Mouse (Mus musculus) cerebral cortex, adult 2 months (tissue): Measurements from ENCODE around the gene Eng.

Experiments
- WGBS: fragments of 180-500 bp; shearing (Covaris S2); methylation state at CpG from one replicate; pipeline ENCODE4 v1.1.7; 2018; 5-methylcytosine and 5-hydroxymethylcytosine counted together

Eng gene

DNA sequence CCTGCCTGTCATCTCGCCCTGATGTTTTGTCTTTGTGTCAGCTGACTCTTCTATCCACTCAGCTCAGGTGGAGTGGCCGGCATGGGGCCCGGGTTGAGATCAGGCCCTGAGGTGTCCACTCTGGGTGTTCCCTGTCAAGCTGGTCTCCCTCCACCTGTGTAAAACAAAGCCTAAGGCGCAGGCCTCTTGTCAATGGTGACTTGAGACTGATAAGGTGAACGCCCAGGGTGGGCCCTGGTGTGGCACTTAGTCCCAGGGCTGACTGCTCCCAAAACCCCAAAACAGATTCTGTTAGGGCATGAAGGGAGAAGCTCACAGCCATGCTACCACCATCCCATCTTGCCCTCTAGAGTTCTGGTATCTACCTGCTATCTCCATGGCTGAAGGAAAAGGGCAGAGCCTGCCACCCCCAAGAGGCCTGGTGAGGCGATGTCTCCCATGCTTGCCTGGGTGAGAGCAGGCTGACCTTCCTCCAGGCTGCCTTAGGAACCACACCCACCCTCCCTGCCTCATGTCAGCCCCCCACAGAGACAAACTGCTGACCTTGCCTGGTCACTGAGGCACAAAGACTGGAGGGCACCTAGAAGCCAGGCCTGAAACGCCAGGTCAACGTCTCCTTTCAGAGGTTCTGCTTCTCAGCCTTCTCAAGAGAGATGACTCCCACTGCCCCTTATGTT is 1.5 kb upstream of the Eng start:
- WGBS = 89% methylated on average over 8 of the region's 8 CpGs

DNA sequence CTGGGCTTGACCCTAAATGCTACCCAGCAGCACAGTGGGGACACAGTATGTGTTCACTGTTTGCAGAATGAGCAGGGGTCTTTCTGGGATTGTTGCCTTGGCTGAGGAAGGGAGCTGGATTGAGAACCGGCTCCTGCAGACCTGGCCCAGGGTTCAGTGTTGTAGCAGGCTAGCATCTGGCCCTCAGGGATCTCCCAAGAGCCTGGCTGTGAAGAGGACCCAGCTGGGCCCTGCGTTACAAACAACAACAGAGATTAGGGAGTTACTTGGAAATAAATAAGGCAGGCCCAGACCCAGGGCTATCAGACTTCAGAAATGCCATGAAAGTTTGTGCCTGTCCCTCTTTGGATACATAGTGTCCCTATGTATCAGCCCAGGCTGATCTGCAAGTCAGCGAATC is 748 bp upstream of the Eng start:
- WGBS = 71% methylated on average over 3 of the region's 3 CpGs

DNA sequence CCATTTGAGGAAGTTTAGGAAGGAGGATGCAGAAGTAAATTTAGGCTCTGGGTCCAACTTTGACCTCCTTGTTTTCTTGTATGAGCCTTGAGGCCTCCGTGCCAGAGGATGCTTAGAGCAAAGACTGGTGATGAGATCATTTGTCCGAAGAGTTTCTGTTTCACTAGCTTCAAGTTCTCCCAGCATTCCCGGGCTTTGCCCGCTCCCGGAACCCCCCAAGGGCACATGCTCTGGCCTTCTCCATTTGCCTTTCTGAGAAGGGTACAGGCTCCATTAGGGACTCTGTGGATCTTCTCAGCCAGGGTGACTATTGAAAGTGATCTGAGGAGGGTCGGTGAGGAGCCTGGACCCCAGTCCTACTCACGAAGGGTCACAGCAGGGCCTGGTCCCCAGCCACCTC is 971 bp downstream of the Eng start:
- 73% methylated on average over 7 of the region's 7 CpGs for WGBS

DNA sequence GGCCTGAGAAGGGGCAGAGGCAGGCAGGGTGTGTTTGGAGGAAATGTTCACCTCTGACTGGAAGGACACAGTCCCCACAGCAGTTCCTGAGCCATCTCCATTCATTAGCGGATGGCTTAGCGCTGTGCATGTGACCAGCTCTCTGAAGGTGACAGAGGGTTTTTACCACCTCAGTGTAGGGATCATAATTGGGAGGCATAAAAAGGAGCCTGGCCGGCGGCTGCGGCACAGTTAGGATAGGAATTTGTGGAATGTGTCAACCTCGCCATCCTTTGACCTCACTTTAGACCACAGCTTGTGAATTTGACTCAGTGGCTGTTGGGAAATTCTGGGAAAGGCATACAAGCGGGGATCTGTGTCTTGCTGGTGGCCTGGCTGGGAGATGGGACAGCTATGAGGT is 7.4 kb downstream of the Eng start:
- WGBS = 68% methylated on average over 7 of the region's 7 CpGs

DNA sequence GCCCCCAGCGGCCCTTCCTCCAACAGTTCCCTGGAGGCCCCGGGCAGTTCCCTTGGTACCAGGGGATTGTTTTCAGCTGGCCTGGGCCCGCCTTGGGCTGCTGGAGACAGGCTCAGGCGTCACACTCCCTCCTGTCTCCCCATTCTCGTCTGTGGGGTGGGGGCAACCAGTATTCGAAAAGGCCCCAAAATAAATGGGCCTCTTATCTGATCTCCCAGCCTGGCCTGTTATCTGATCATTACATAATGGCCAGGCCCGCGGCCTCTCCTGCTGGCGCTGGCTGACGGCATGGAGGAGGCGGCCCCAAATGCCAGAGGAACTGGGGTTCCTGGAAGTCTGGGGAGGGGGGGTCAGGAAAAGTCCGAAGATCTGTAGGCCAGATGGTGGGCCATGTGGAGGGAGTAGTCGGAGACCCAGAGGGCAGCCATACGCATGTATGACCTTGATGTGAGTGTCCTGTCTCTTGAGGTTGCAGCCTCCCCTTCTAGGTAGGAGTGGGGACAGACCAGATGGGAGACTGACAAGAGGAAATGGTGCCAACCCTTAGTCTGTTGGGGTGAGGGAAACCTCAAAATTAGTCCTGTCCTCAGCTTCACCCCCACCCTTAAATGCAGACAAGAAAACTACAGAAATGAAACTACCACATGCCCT is 8.5 kb downstream of the Eng start:
- WGBS = 77% methylated on average over 14 of the region's 14 CpGs

DNA sequence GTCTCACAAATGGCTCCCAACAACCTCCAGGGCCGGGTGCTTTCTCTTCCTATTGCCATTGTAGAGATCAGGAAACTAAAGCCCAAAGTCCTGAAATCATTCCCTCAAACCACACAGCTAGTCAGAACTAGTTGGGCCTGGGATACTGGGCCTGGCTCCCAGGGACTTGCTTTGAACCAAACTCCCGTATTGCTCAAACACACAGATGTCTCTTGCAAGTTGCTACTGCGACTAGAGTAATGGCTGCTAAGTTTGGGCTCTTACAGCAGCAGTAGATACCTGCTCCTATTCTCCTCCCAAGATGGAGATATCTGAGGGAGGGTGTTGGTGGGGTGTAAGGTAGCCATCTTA is 9.0 kb downstream of the Eng start:
- WGBS = 81% methylated on average over 3 of the region's 3 CpGs

DNA sequence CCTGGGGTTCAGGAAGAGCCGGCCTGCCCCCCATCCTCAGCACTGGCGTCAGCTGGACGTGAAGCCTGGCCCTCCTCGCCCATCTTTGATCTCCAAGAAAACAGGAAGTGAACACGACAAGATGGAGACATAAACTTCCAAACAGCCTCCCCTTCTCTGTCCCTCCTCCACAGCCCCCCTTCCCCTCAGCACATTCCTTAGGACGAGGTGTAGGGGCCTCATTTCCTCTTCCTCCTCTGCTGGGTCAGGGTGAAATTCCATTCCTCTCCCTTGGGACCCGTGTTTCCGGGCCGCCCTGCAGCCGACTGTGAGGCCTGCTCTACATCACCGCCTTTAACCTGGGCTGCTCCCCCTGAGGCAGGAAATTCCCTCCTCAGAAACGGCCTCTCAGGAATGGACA is 9.4 kb downstream of the Eng start:
- 76% methylated on average over 12 of the region's 12 CpGs for WGBS

DNA sequence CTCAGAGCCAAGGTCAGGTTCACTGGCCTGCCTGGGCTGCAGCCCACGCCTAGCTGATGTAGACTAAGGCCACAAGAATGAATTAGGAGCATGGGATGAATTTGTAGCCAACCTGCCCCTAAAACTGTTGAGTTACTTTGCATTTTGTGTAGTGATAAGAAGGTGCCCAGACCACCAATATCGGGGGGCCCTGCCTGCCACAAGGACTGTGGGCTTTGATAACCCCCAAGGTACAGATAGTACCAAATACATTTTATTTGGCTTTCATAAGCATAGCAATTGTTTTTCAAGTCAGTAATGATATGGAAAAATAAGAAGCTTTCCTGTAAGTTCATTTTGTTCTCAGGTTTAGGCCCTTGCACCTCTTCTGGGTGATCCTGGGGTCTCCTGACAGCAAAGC is 12.5 kb downstream of the Eng start:
- 93% methylated on average over 2 of the region's 2 CpGs for WGBS

DNA sequence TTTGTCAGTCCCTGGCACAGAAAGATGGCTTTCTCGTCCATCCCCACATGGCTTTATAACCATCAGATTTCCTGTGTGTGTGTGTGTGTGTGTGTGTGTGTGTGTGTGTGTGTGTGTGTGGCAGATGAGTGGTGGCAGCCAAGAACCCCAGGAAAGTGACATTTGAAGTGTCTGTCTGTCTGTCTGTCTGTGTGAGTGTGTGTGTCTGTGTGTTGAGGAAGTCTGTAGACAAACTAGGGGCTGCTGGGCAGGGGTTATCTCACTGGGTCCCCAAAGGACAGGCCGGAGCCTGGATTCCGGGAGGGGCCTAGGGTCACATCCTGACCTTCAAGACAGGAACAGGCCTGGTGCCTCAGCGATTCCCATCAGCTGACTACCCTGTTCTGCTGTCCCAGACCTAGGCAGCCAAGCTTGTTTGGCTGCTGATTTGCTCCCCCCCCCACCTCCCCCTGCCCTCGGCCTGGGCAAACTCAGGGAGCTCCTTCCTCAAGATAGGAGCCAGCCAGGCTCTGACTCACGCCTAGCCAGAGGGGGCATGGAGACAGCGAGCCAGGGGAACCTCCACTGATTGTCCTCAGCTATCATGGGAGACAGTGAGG is 15.2 kb downstream of the Eng start:
- 67% methylated on average over 7 of the region's 7 CpGs for WGBS

DNA sequence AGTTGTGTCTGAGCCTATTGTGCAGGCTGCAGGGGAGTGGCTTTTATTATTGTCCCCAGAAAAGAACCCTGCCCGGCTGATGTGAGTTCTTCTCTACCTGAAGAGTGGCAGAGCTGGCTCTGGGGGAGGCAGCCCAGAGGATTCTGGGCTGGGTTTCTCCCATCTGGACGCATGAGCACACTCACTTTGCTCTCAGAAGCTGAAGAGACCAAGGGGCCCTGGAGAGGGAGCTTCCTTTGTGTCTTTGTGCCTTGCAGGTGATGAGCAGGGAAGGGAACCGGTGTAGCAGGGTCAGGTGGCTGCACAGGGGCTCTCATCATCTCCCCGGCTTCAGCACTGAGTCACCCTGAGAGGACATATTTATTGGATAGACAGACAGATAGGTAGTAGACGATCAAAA is 15.9 kb downstream of the Eng start:
- 69% methylated on average over 5 of the region's 5 CpGs for WGBS

DNA sequence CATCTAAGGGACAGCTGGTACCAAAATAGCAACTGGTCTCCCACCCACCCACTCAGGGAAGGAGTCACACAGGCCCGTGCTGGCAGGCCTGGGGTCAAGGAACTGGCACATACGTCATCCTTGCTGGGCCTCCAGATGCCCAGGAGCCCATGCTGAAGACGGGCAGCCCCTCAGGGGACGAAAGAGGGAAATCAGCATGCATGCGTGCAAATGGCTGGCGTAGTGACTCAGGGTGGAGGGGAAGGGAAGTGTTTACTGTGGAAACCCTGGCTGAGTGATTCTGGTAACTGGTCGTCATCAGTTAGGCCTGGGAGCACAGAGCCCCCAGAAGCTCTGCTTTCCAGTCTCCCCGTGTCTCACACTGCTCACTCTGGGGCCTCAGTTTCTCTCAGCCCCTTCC is 18.9 kb downstream of the Eng start:
- WGBS = 80% methylated on average over 8 of the region's 8 CpGs

DNA sequence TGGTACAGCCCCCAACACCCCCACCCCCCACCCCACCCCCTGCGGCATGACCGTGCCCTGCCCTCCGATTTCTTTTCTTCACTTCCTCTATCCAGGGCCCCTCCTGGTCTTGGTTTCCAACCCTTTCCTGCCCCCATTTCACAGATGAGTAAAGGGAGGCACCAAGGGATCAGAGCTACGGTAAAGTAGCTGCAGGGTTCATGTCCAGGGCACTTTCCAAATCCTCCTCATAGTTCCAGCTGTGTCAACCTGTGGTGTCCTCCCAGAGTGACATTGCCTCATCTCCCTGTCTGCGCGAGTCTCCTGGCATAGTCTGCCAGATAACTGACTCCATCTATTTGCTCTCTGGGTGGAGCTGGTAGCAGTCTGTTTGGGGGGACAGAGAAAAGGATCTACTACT is 19.5 kb downstream of the Eng start:
- WGBS = 90% methylated on average over 6 of the region's 6 CpGs

DNA sequence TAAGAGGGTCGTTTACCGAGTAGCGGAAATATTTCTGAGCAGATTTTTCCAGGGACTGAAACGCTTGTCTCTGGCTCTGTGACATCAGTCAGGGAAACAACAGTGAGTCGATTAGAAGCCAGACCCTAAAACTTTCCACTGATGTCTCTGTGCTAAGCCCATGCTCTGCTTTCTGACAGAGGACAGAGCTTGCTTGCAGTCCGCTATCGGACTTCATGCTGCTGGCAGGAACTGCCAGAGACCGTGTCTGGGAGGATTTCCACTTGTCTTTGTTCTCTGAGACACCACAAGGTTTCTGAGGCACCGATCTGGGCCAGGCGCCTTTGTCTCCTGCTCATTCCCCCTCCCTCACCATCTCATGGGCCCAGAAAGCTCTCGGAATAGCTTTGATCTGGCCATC is 21.4 kb downstream of the Eng start:
- WGBS = 48% methylated on average over 11 of the region's 11 CpGs

DNA sequence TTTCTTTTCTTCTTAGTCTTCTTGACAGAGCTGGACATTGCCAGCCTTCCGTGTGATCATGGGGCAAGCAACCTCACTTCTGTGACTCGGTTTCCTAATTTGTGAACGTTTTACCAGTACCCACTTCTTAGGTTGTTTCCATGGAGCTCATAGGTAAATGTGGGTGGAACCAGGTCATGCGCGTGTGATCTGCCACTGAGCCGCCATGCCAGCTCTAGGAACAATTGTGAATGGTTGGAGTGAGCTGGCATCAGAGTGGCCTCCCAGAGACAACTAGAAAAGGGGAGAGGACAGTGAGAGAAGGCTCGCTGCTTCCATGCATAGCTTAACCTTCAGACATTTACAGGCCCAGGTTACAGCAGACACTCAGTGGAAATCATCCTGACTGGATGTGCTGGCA is 21.8 kb downstream of the Eng start:
- WGBS = 61% methylated on average over 7 of the region's 7 CpGs

DNA sequence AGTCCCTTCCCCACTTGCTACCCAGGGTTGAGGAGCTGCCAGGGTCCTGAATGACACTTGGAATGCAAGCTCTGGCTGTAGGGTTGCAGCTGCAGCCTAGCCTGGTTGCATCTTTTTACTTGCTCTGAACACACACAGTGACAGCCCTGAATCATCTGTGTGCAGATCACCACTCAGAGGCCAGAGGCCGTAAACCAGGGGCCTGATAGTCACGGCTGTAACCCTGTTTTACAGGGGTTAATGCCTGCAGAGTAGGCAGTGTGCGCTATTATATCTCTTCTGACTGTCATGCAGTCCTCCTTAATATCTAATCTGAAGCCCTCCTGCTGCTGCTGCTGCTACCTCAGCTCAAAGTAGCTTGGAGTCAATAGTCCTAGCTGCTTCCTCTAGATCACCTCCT is 23.5 kb downstream of the Eng start:
- WGBS = 92% methylated on average over 3 of the region's 3 CpGs

DNA sequence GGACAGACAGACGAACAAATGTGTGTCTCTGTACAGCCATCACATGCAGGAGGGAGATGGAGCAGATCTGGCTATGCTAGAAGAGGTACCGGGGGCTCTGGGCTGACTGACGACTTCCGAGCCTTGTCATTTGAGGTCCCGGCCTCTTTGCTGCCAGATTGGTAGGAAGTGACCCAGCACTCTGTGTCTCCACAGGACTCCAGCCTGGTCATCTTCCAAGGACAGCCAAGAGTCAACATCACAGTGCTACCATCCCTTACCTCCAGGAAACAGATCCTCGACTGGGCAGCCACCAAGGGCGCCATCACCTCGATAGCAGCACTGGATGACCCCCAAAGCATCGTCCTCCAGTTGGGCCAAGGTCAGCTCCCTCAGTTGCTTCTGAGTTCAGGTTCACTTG is 24.8 kb downstream of the Eng start:
- WGBS = 85% methylated on average over 9 of the region's 9 CpGs

DNA sequence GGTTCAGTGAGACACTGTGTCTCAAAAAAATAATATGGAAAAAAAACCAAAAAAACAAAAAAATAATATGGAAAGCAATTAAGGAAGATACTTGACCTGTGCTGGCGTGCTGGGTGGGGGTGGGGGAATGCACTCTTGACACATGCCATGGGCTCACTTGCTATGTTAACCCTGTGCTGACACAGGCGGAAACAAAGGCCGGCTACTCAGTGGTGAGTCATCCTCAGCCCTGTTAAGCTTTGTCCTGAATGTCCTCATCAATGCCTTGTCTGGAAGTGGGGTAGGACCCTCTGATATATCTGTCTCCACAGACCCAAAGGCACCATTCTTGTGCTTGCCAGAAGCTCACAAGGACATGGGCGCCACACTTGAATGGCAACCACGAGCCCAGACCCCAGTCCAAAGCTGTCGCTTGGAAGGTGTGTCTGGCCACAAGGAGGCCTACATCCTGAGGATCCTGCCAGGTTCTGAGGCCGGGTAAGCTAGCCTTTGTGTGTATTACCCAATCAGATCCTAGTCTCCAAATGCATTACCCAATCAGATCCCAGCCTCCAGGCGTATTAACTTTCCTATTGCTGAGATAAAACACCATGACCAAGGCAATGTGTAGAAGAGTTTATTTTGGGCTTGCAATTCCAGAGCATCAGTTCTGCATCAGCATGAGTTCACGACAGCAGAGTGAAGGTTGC is 25.7 kb downstream of the Eng start:
- WGBS = 81% methylated on average over 9 of the region's 9 CpGs

DNA sequence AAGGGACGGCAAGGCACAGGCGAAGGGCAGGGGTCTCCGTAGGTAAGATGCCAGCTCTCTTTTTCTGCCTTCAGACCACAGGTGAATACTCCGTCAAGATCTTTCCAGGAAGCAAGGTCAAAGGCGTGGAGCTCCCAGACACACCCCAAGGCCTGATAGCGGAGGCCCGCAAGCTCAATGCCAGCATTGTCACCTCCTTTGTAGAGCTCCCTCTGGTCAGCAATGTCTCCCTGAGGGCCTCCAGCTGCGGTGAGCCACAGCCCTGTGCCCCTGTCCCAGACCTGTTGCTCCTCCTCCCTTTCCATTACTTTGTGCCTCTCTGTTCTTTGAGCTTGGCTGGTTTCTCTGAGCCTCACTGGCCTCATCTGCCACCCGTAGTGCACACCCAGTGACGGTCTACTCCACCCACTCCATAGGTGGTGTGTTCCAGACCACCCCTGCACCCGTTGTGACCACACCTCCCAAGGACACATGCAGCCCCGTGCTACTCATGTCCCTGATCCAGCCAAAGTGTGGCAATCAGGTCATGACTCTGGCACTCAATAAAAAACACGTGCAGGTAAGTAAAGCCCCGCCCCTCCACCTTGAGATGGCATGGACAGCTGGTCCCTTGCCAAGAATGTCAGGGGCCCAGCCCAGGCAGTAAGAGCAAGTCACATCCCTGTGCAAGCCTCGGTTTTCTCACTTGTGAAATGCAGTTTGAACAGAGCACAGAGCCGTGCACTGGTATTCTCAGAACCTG is 27.0 kb downstream of the Eng start:
- 84% methylated on average over 16 of the region's 16 CpGs for WGBS

DNA sequence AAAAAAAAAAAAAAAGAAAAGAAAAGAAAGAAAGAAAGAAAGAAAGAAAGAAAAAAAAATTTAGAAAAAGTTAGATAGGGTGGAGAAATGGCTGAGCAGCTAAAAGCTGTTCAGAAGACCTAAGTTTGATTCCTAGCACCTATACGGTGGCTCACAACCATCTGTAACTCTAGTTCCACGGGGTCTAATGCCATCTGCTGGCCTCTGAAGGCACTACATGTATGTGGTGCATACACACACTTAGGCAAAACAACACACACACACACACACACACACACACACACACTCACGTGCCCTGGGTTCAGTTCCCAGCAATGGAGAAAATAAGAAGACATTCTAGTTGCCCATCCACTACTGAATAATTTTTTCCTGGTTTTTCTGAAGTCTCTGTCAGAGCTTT is 30.4 kb downstream of the Eng start:
- WGBS = 92% methylated on average over 3 of the region's 3 CpGs

DNA sequence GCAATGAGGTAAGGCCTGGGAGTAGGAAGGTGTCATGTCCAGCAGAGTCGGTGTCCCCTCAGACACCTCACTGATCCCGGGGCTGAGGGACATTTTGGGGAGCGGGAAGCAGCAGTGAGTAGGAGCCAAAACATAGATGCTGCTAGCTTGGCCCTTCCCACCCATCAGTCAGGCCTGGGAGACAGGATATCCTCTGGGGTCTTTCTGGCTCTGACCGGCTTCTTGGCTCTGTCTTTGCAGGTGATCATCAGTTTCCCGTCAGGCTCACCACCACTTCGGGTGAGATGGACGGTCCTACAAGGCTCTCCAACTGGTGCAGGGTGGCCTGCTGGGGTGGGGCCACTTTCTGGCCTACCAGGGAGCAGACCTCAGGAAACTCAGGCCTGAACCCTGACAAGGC is 31.3 kb downstream of the Eng start:
- WGBS = 88% methylated on average over 7 of the region's 7 CpGs

DNA sequence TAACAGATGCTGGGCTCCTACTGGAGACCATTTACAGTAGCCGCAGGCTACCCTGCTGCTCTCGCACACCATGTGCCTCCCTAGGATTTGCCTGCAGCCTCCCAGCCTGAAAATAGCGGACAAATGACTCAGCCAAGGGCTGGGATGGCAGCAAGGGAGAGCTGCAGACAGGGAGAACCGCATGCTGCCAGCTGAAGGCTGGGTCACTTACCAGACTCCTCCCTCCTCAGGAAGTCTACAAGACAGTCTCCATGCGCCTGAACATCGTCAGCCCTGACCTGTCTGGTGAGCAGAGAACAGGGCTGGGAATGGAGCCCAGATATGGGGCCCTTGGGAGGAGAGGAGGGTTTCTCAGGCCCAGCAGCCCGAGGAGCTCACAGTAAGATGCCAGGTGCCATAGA is 33.7 kb downstream of the Eng start:
- 29% methylated on average over 7 of the region's 7 CpGs for WGBS

DNA sequence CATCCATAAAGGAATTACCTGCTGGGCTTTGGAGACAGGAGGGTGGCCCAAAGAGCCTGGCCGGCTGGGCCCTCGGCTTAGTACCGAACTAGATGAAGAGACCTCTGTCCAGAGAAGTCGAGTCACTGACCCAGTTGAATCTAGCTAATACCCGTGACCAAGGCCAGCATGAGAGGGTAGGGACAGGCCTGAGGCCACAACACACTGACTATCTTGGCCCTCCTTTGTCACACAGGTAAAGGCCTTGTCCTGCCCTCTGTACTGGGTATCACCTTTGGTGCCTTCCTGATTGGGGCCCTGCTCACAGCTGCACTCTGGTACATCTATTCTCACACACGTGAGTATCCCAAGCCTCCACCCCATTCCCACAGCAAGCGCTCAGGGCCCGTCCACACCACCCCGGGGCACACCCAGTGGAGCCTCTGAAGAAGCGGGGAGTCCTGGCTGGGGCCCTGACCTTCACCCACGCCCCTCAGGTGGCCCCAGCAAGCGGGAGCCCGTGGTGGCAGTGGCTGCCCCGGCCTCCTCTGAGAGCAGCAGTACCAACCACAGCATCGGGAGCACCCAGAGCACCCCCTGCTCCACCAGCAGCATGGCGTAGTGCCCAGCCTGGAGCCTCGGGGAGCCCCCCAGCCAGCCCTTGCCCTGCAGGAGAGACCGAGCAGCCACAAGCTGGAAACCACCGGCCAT is 34.7 kb downstream of the Eng start:
- WGBS = 87% methylated on average over 19 of the region's 19 CpGs
